Mouse (Mus musculus) lung, adult 2 months (tissue): ENCODE data around the gene Atp6v1e2. TPM values are rescaled to one million over a fixed set of nuclear protein-coding genes. Genes with fewer than 3 reads are reported as not detected.
A peak's percentile ranks its signal among the peaks of the same experiment; 100 is the strongest.

Experiments used
- DNase-seq: peaks from one replicate; pipeline ENCODE4 v3.0.0; 2022
- H3K4me1 ChIP-seq: fragments of 200-500 bp; 2 replicates; pipeline ENCODE4 v1.6.1; 2011; ENCODE audit warnings: low read length; ENCODE audit not compliant: control insufficient read depth, insufficient read depth
- H3K4me3 ChIP-seq: fragments of 200-500 bp; replicated peaks from 2 replicates; pipeline ENCODE3; 2011; ENCODE audit warnings: low read depth, mild to moderate bottlenecking, control low read depth, low read length; ENCODE audit errors: extremely low read depth
- CTCF ChIP-seq: fragments of 200-500 bp; IDR thresholded peaks from 2 replicates; pipeline ENCODE4 v1.5.1; 2011; ENCODE audit warnings: mild to moderate bottlenecking, low read length, control low read depth; ENCODE audit not compliant: insufficient read depth
- POLR2A ChIP-seq: fragments of 200-500 bp; IDR thresholded peaks from 2 replicates; pipeline ENCODE4 v1.6.1; 2011; ENCODE audit warnings: low read depth, mild to moderate bottlenecking, control low read depth, low read length, borderline replicate concordance; ENCODE audit errors: extremely low read depth
- WGBS: fragments of 180-500 bp; shearing (Covaris S2); methylation state at CpG from one replicate; pipeline ENCODE4 v1.1.7; 2018; 5-methylcytosine and 5-hydroxymethylcytosine counted together
- polyA plus RNA-seq: library from polyadenylated mRNA; depleted of rRNA; stranded (reverse); fragments of >200 nt; gene quantifications from 2 replicates; pipeline ENCODE4 v1.2.3, GENCODE M21; 2012

The Atp6v1e2 gene
- polyA plus RNA-seq, 1 experiment = not detected

DNA sequence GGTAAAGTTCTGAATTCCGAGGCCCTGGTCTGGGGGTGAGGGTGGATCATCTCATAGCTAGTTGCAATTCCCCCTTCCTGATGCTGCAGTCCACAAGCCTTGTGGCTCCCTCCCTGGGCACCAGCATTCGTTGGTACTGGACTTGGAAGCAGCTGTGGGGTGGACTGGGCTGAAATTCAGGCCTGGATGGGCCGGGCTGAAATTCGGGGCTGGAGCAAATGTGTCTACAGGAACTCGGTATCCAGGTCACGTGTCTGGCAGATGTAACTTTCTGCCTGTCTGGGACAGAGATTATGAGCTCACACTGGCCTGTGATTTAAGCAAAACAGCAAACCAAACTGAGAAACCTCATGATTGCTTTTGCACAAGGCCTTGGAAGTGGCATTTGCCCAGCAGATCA is 1.1 kb upstream of the Atp6v1e2 start:
- Histone ChIP-seq H3K4me3 (no peak overlapping the region), H3K4me1 (no peaks in the 10 kb centered on the region)
- no peak for DNase-seq
- no peak for TF ChIP-seq POLR2A
- TF ChIP-seq CTCF = no peak
- WGBS = 69% methylated on average over 6 of the region's 6 CpGs

DNA sequence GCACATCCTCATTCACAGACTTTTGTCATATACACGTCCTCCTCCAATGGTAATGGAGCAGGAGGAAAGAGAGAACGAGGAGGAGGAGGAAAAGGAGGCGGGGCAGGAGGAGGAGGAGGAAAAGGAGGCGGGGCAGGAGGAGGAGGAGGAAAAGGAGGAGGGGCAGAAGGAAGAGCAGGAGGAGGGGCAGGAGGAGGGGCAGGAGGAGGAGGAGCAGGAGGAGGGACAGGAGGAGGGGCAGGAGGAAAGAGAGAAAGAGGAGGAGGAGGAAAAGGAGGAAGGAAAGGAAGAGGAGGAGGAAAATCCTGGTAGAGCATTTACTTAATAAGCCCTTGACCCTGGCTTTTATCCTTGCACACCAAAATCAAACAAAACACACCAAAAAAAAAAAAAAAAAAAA is 1.6 kb downstream of the Atp6v1e2 start:
- Histone ChIP-seq H3K4me1 (no peaks in the 10 kb centered on the region), H3K4me3 (no peak overlapping the region)
- no peak for DNase-seq
- TF ChIP-seq POLR2A (no peak), CTCF (no peak)
- 44% methylated on average over 3 of the region's 4 CpGs for WGBS

DNA sequence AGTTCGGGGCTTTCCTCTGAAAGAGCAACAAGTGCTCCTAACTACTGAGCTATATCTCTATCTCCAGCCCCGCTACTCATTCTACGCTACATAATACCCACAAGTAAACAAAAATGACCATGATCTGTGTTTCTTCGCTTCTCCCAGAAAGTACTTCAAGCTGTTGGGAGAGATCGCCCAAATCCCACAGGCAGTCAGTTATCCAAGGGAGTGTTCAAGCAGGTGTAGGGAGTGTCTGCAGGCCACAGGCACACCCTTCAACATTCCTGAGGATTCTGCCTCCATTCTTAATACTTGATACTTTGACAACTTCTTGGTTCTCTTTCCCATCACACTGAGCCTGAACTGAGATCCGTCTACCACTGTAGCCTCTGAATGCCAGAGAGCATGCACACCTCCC is 4.5 kb downstream of the Atp6v1e2 start:
- H3K4me3 ChIP-seq = no peak overlapping the region
- TF ChIP-seq CTCF (no peak), POLR2A (no peak)
- no peaks in the 10 kb centered on the region for H3K4me1 ChIP-seq
- WGBS = 81% methylated on average over 6 of the region's 6 CpGs
- no peak for DNase-seq

DNA sequence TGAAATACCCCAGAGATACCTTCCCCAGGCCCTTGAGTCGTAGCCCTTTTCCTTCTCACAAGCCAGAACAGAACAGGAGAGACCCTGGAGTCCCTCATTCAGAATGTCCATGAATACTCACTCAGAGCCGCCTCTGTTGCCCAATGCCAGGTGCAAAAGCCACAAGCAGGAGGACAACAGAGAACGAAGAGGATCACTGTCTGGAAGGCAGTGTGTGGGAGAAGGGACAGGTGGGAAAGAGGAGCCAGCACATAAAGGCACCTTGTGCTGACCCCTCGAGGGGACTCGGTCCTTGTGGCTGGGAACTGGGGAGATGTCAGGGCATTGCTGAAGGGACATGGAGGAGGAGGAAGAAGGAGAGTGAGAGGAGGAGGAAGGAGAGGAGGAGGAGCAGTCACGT is 5.6 kb downstream of the Atp6v1e2 start:
- TF ChIP-seq CTCF (no peak), POLR2A (no peak)
- WGBS = 70% methylated on average over 6 of the region's 6 CpGs
- H3K4me3 ChIP-seq = no peak overlapping the region

DNA sequence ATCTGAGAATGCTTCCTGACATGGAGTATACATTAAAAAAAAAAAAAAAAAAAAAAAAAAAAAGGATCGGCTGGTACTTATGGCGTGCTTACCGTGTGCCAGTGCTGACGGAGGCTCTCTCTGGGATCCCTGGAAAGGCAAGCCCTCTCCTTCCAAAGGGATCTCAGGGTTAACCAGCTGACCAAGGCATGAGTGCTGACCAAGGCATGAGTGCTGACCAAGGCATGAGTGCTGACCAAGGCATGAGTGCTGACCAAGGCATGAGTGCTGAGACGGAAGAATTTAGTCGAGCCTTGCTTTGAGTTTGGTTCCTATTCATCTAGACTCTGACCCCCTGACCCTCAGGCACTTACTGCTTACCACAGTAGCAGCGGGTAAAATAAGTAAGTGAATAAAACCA is 9.0 kb downstream of the Atp6v1e2 start:
- Histone ChIP-seq H3K4me3 (no peak overlapping the region), H3K4me1 (peaks cover 2% of the 10 kb centered on the region; the same call in 1 of the 2 replicates)
- 69% methylated on average over 7 of the region's 7 CpGs for WGBS
- TF ChIP-seq POLR2A (no peak), CTCF (no peak)
- no peak for DNase-seq

More for the DNA sequence above, 5.6 kb downstream of the Atp6v1e2 start:
- no peak for DNase-seq
- no peaks in the 10 kb centered on the region for H3K4me1 ChIP-seq

DNA sequence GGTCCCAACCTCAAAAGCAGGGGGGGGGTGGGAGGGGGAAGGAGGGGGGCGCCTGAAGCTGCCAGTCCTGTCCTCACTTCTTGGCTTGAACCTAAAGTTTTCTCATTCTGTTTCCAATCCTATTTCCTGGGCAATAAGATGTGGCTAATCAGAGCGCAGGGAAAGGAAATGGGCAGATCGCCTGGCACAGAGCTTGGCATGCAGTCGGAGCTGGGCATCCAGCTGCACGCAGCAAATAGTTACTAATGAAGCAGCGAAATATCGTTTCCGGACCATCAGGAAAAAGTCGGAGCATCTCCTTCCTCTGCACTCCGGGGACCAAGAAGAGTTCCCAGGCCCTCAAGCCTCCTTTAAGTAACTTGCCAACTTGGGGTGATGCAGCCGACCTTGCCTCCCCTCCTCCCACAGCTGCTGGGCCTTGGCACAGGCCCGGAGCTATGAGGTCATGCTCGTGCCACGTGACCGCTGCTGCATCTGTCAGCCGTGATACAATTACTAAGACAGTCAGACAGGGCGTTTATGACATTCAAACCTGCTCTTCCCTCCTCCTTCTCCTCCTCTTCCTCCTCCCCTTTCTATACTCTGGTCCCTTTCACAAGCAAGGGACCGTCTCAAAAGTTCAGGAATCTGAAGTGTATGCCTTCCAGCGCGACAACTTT is 10.1 kb downstream of the Atp6v1e2 start:
- 3% methylated on average over 20 of the region's 20 CpGs for WGBS
- Histone ChIP-seq H3K4me3 (peak overlapping the region; percentile 17), H3K4me1 (peaks cover 2% of the 10 kb centered on the region; the same call in 1 of the 2 replicates)
- DNase-seq = peak; percentile 81
- TF ChIP-seq CTCF (no peak), POLR2A (0 out of 2 replicates have a peak, but pooled peaks have one; percentile 20)

DNA sequence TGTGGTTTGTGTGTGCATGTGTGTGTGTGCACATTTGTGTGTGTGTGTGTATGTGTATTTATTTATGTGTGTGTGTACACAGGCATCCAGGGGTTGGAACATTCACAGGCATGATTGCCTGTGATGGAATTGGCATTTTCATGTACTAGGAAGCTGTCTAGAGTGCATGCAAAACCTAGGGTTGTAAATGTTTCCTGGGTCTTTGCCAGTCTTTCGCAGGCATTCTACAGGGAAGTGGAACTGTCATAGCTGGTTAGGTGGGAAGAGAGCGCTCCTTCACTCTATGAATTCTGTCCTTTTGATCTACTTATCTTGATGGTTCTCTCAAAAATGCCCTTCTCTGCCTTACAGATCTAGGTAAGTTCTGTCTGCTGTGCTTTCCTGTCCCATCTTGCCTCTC is 10.6 kb downstream of the Atp6v1e2 start:
- no peak overlapping the region for H3K4me3 ChIP-seq
- TF ChIP-seq CTCF = no peak
- TF ChIP-seq POLR2A = no peak
- no peak for DNase-seq
- peaks cover 2% of the 10 kb centered on the region; the same call in 1 of the 2 replicates for H3K4me1 ChIP-seq
- WGBS = 42% methylated on average over 2 of the region's 2 CpGs

DNA sequence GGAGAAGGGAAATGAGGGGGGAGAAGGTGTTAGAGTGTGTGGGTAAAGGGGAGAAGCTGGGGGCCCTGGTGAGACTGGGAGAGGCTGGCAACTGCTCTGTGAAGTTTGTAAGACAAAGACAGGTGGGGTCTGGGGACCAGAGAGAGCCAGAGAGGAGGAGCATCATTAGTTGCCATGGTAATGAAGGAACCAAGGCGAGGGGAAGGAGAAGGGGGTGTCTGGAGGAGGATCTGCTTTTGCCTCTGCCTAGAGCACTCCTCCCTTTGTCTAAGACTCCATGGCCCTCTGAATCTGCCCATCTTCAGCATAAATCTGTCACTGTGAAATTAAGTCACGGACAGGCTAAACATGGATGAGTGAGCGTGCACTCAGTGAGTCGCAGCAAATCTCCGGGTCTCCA is 14.8 kb downstream of the Atp6v1e2 start:
- H3K4me3 ChIP-seq = no peak overlapping the region
- no peak for DNase-seq
- 61% methylated on average over 5 of the region's 5 CpGs for WGBS
- peaks cover 2% of the 10 kb centered on the region; the same call in 1 of the 2 replicates for H3K4me1 ChIP-seq
- no peak for TF ChIP-seq POLR2A
- TF ChIP-seq CTCF = no peak

DNA sequence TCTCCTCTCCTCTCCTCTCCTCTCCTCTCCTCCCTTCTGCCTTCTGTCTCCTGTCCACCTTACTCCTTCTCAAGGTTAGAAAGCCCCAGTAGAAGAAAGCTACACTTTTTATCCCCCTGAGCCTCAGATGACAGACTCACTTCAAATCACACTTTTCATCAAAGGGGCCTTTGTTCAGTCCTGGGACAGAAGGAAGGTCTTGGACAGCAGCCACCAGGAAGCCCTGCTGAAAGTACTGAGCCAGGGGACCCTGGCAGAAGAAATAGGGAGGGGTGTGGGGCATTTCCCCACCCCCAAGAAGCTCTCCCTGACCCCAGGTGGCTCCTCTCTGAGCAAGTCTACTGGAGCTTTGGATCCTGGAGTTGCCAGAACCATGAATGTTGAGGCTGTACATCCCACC is 17.7 kb downstream of the Atp6v1e2 start:
- DNase-seq = no peak
- TF ChIP-seq CTCF = no peak
- H3K4me3 ChIP-seq = no peak overlapping the region
- H3K4me1 ChIP-seq = no peaks in the 10 kb centered on the region

DNA sequence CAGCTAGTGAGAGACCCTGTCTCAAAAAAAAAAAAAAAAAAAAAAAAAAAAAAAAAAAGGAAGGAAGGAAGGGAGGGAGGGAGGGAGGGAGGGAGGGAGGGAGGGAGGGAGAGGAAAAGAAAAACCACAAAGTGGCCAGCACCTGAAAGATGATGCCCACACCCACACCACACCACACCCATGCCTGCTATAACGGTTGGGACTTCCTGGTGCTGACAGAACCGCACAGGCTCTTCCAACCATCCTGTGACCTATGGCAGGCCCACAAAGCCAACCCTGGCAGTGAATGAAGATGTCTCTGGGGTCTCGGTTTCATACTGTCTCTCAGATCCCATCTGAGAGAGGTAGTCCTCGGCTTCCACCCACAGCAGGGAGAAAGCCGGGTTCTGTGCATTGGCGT is 18.3 kb downstream of the Atp6v1e2 start:
- WGBS = 66% methylated on average over 6 of the region's 6 CpGs
- Histone ChIP-seq H3K4me1 (no peaks in the 10 kb centered on the region), H3K4me3 (no peak overlapping the region)
- DNase-seq = no peak
- TF ChIP-seq CTCF = no peak
- no peak for TF ChIP-seq POLR2A

DNA sequence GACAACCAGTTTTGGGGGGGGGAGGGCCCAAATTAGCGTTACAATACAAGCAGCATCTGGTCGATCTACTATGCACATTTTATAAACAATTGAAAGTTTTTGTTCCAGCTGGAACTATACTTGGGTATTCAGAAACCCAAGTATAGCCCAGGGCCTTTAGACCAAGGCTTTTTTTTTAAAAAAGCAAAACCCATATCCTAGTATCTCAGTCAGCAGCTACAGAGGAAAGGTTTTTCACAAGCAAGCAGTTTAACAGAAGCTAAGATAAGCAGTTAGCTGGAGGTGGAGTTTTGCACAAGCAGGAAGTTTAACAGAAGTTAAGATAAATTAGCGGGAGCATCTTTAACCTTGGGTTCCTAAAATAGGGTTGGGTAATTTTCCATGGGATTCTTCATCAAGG is 20.9 kb downstream of the Atp6v1e2 start:
- no peak overlapping the region for H3K4me3 ChIP-seq
- TF ChIP-seq POLR2A (no peak), CTCF (no peak)
- no peak for DNase-seq
- H3K4me1 ChIP-seq = no peaks in the 10 kb centered on the region
- 73% methylated on average over 3 of the region's 3 CpGs for WGBS
